Mouse (Mus musculus): ENCODE data around the gene Spic. TPM values are rescaled to one million over a fixed set of nuclear protein-coding genes. Genes with fewer than 3 reads are reported as not detected.

The Spic gene
- polyA plus RNA-seq, 1 experiment, result not detected

DNA sequence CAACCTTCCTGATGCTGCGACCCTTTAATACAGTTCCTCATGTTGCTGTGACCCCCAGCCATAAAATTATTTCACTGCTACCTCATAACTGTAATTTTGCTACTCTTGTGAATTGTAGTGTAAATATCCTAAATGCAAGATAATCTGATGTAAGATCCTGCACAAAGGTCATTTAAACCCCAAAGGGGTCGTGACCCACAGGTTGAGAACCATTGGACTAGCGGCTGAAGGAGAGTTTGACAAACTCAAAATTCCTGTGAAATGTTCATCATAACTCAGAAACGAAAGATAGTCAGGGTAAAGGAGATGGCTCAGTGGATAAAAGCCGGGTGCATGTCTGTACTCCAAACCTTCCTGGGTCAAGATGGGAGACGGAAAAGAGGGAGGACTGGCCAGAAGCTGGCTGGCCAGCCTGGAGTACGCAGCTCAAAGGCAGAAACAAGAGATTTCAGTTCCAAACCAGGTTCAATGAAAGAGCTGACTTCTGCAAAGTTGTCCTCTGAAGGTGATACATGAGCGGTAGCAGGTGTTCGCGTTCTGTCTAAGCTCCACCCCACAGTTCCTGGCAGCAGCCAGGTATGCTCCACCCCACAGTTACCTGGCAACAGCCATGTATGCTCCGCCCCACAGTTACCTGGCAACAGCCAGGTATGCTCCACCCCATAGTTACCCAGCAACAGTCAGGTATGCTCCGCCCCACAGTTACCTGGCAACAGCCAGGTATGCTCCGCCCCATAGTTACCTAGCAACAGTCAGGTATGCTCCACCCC, 32.4 kb upstream of the Spic start:
- H3K4me1 ChIP-seq (ENCODE audit: control insufficient read depth, insufficient read depth, low read length), result no peaks in the 10 kb centered on the region
- TF ChIP-seq POLR2A (IDR thresholded peaks at IDR 0.05; ENCODE audit: extremely low read depth, insufficient read depth, low read length) (no peak), CTCF (IDR thresholded peaks at IDR 0.05; ENCODE audit: extremely low read depth, insufficient read depth, low read length) (no peak)
- H3K27ac ChIP-seq (ENCODE audit: insufficient read depth, low read length), result no peak overlapping the region
- H3K4me3 ChIP-seq (ENCODE audit: insufficient read depth, low read length), result no peak overlapping the region

- Histone ChIP-seq H3K4me3 (ENCODE audit: insufficient read depth, low read length) (no peak overlapping the region), H3K4me1 (ENCODE audit: control insufficient read depth, insufficient read depth, low read length) (no peaks in the 10 kb centered on the region), H3K27ac (ENCODE audit: insufficient read depth, low read length) (no peak overlapping the region)
- TF ChIP-seq CTCF (IDR thresholded peaks at IDR 0.05; ENCODE audit: extremely low read depth, insufficient read depth, low read length), result no peak
- no peak for TF ChIP-seq POLR2A (IDR thresholded peaks at IDR 0.05; ENCODE audit: extremely low read depth, insufficient read depth, low read length)
These were observed 30.8 kb upstream of the Spic start for GRCm38 (mm10) chr10:88715621-88716020.

DNA sequence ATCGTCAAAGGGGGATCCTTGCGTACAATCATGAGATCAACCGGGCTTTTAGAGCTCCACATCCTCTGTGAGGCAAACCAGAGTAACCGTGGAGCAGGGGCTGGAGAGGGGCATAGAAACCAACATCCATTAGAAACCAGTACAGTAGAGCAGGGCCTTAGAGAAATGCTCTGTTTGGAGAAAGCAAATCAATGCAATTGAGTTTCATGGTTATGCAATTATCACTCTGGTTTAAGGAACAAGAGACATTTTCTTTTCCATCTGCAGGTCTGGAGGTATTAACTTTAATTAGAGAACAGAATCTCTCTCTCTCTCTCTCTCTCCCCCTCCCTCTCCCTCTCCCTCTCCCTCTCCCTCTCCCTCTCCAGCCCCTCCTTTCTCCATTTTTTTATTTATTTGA, 29.9 kb upstream of the Spic start:
- no peak overlapping the region for H3K4me3 ChIP-seq (ENCODE audit: insufficient read depth, low read length)
- H3K4me1 ChIP-seq (ENCODE audit: control insufficient read depth, insufficient read depth, low read length), result no peaks in the 10 kb centered on the region
- no peak for TF ChIP-seq CTCF (IDR thresholded peaks at IDR 0.05; ENCODE audit: extremely low read depth, insufficient read depth, low read length)
- no peak for TF ChIP-seq POLR2A (IDR thresholded peaks at IDR 0.05; ENCODE audit: extremely low read depth, insufficient read depth, low read length)
- no peak overlapping the region for H3K27ac ChIP-seq (ENCODE audit: insufficient read depth, low read length)

DNA sequence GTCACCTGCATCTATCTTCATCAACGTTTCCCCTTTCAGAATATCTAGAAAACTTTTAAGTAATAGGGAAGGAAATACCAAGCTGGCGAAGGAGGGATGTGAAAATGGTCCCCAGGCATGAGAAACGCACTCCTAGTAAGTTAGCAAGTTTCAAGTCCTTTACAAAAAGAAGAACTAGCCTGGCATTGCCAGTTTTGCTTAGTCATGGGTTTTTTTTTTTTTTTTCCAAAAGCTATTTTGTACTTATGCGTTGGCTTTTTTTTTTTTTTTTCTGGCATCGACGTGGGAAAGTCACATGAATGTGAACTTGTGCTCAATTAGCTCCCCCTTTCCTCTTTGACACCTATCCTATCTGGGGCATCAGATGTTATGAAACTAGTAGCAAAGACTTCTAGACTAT, 27.5 kb upstream of the Spic start:
- TF ChIP-seq CTCF (IDR thresholded peaks at IDR 0.05; ENCODE audit: extremely low read depth, insufficient read depth, low read length) (no peak), POLR2A (IDR thresholded peaks at IDR 0.05; ENCODE audit: extremely low read depth, insufficient read depth, low read length) (no peak)

GRCm38 (mm10) chr10:88708671-88709523, 24.1 kb upstream of the Spic start:
- Histone ChIP-seq H3K4me3 (ENCODE audit: insufficient read depth, low read length) (no peak overlapping the region), H3K4me1 (ENCODE audit: control insufficient read depth, insufficient read depth, low read length) (no peaks in the 10 kb centered on the region), H3K27ac (ENCODE audit: insufficient read depth, low read length) (no peak overlapping the region)
- TF ChIP-seq CTCF (IDR thresholded peaks at IDR 0.05; ENCODE audit: extremely low read depth, insufficient read depth, low read length), result no peak
- TF ChIP-seq POLR2A (IDR thresholded peaks at IDR 0.05; ENCODE audit: extremely low read depth, insufficient read depth, low read length), result no peak

More for the DNA sequence above, 27.5 kb upstream of the Spic start:
- Histone ChIP-seq H3K27ac (ENCODE audit: insufficient read depth, low read length) (no peak overlapping the region), H3K4me3 (ENCODE audit: insufficient read depth, low read length) (no peak overlapping the region), H3K4me1 (ENCODE audit: control insufficient read depth, insufficient read depth, low read length) (no peaks in the 10 kb centered on the region)

DNA sequence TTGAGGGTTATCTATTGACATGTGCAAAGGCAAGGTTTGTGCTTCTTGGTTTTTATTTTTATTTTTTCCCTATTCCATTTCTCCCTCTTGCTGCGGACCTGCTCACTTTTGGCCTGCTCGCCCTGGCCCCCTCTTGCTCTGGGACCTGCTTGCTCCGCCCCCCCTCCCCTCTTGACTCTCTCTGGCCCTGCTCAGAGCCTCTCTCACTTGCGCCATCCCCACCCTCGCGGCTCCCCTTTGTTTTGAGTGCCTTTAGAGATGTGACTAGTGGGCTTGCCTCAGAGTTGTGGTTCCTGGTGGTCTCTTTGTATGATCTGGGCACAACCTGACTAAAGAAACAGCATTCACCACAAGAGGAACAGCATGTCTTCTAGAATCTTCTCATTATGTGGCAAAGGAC, 16.1 kb upstream of the Spic start:
- Histone ChIP-seq H3K27ac (ENCODE audit: insufficient read depth, low read length) (no peak overlapping the region), H3K4me3 (ENCODE audit: insufficient read depth, low read length) (no peak overlapping the region), H3K4me1 (ENCODE audit: control insufficient read depth, insufficient read depth, low read length) (no peaks in the 10 kb centered on the region)
- TF ChIP-seq POLR2A (IDR thresholded peaks at IDR 0.05; ENCODE audit: extremely low read depth, insufficient read depth, low read length) (no peak), CTCF (IDR thresholded peaks at IDR 0.05; ENCODE audit: extremely low read depth, insufficient read depth, low read length) (no peak)

- TF ChIP-seq CTCF (IDR thresholded peaks at IDR 0.05; ENCODE audit: extremely low read depth, insufficient read depth, low read length), result no peak
- no peak for TF ChIP-seq POLR2A (IDR thresholded peaks at IDR 0.05; ENCODE audit: extremely low read depth, insufficient read depth, low read length)
- Histone ChIP-seq H3K27ac (ENCODE audit: insufficient read depth, low read length) (no peak overlapping the region), H3K4me1 (ENCODE audit: control insufficient read depth, insufficient read depth, low read length) (no peaks in the 10 kb centered on the region), H3K4me3 (ENCODE audit: insufficient read depth, low read length) (no peak overlapping the region)
These were observed 1.8 kb downstream of the Spic start for GRCm38 (mm10) chr10:88682904-88683563.

- TF ChIP-seq POLR2A (IDR thresholded peaks at IDR 0.05; ENCODE audit: extremely low read depth, insufficient read depth, low read length) (no peak), CTCF (IDR thresholded peaks at IDR 0.05; ENCODE audit: extremely low read depth, insufficient read depth, low read length) (no peak)
These were observed 12.0 kb downstream of the Spic start for GRCm38 (mm10) chr10:88672825-88673224.

DNA sequence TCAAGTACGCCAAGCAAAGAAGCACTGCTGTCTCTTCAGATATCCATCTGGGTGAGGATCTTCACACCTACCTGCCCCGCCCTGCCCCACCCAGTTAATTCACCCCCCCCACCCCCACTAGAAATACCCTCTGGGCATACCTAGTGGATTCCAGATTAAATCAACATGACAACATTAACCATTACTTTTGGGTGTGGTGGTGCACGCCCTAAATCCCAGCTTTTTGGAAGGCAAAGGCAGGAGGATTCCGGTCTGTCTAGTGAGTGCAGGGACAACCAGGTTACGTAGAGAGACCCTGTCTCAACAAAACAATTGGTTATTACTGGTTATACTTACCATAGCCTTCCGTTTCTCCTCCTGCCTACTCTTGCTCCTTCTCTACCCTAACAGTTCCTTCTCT, 12.7 kb downstream of the Spic start:
- Histone ChIP-seq H3K4me3 (ENCODE audit: insufficient read depth, low read length) (no peak overlapping the region), H3K4me1 (ENCODE audit: control insufficient read depth, insufficient read depth, low read length) (no peaks in the 10 kb centered on the region), H3K27ac (ENCODE audit: insufficient read depth, low read length) (no peak overlapping the region)
- TF ChIP-seq CTCF (IDR thresholded peaks at IDR 0.05; ENCODE audit: extremely low read depth, insufficient read depth, low read length), result no peak
- TF ChIP-seq POLR2A (IDR thresholded peaks at IDR 0.05; ENCODE audit: extremely low read depth, insufficient read depth, low read length), result no peak

More at GRCm38 (mm10) chr10:88672825-88673224, 12.0 kb downstream of the Spic start:
- Histone ChIP-seq H3K4me1 (ENCODE audit: control insufficient read depth, insufficient read depth, low read length) (no peaks in the 10 kb centered on the region), H3K4me3 (ENCODE audit: insufficient read depth, low read length) (no peak overlapping the region), H3K27ac (ENCODE audit: insufficient read depth, low read length) (no peak overlapping the region)
